Mouse (Mus musculus): ENCODE results near the gene Grhl1. TPM values are rescaled to one million over a fixed set of nuclear protein-coding genes. Genes with fewer than 3 reads are reported as not detected.

Grhl1 gene
- polyA plus RNA-seq, 1 experiment from 2014 or later: 0.15 TPM

GRCm38 (mm10) chr12:24597376-24597775 lies 25.3 kb downstream of the Grhl1 start:
- Histone ChIP-seq H3K27ac (replicated peaks) (no peak overlapping the region), H3K36me3 (no peaks in the 10 kb centered on the region), H3K9ac (no peak overlapping the region), H3K4me3 (no peak overlapping the region), H3K4me2 (no peak overlapping the region), H3K4me1 (replicated peaks) (peaks cover 10% of the 10 kb centered on the region), H3K27me3 (0 out of 2 replicates have a peak, but pooled peaks cover 3% of the 10 kb centered on the region), H3K9me3 (no peaks in the 10 kb centered on the region)
- no peak for ATAC-seq (ENCODE audit: low read depth)
- 80% methylated on average over 6 of the region's 6 CpGs for WGBS

- no peak overlapping the region for H3K4me2 ChIP-seq
- no peak overlapping the region for H3K9ac ChIP-seq
- no peaks in the 10 kb centered on the region for H3K36me3 ChIP-seq
- WGBS: 71% methylated on average over 8 of the region's 8 CpGs
- 0 out of 2 replicates have a peak, but pooled peaks cover 3% of the 10 kb centered on the region for H3K27me3 ChIP-seq
- no peak for ATAC-seq (ENCODE audit: low read depth)
- H3K9me3 ChIP-seq: no peaks in the 10 kb centered on the region
- H3K27ac ChIP-seq (replicated peaks): no peak overlapping the region
- H3K4me3 ChIP-seq: no peak overlapping the region
- no peaks in the 10 kb centered on the region for H3K4me1 ChIP-seq (replicated peaks)
These were observed 27.3 kb downstream of the Grhl1 start for GRCm38 (mm10) chr12:24599366-24599895.

GRCm38 (mm10) chr12:24600074-24600473 lies 28.0 kb downstream of the Grhl1 start:
- Histone ChIP-seq H3K4me3 (no peak overlapping the region), H3K27me3 (0 out of 2 replicates have a peak, but pooled peaks cover 3% of the 10 kb centered on the region), H3K36me3 (no peaks in the 10 kb centered on the region), H3K4me2 (no peak overlapping the region), H3K9ac (no peak overlapping the region), H3K9me3 (no peaks in the 10 kb centered on the region), H3K27ac (replicated peaks) (no peak overlapping the region), H3K4me1 (replicated peaks) (no peaks in the 10 kb centered on the region)
- WGBS: 87% methylated on average over 7 of the region's 7 CpGs
- ATAC-seq (ENCODE audit: low read depth): no peak

- ATAC-seq (ENCODE audit: low read depth): peak; percentile 87
- Histone ChIP-seq H3K4me1 (replicated peaks) (no peaks in the 10 kb centered on the region), H3K27ac (replicated peaks) (no peak overlapping the region), H3K4me3 (no peak overlapping the region), H3K4me2 (no peak overlapping the region), H3K9me3 (no peaks in the 10 kb centered on the region), H3K36me3 (no peaks in the 10 kb centered on the region), H3K9ac (no peak overlapping the region), H3K27me3 (0 out of 2 replicates have a peak, but pooled peaks cover 3% of the 10 kb centered on the region)
- 3% methylated on average over 9 of the region's 9 CpGs for WGBS
These were observed 28.7 kb downstream of the Grhl1 start for GRCm38 (mm10) chr12:24600806-24601205.

GRCm38 (mm10) chr12:24603266-24603665 lies 31.2 kb downstream of the Grhl1 start:
- no peaks in the 10 kb centered on the region for H3K4me1 ChIP-seq (replicated peaks)
- H3K4me3 ChIP-seq: no peak overlapping the region
- H3K27ac ChIP-seq (replicated peaks): no peak overlapping the region
- H3K4me2 ChIP-seq: no peak overlapping the region
- no peaks in the 10 kb centered on the region for H3K36me3 ChIP-seq
- H3K9me3 ChIP-seq: no peaks in the 10 kb centered on the region
- no peak overlapping the region for H3K9ac ChIP-seq
- no peak for ATAC-seq (ENCODE audit: low read depth)
- 28% methylated on average over 2 of the region's 2 CpGs for WGBS
- 0 out of 2 replicates have a peak, but pooled peaks cover 3% of the 10 kb centered on the region for H3K27me3 ChIP-seq

- H3K27me3 ChIP-seq: 0 out of 2 replicates have a peak, but pooled peaks cover 1% of the 10 kb centered on the region
- H3K27ac ChIP-seq (replicated peaks): no peak overlapping the region
- WGBS: 66% methylated on average over 10 of the region's 10 CpGs
- H3K36me3 ChIP-seq: no peaks in the 10 kb centered on the region
- H3K4me2 ChIP-seq: no peak overlapping the region
- H3K4me3 ChIP-seq: no peak overlapping the region
- no peaks in the 10 kb centered on the region for H3K9me3 ChIP-seq
- H3K4me1 ChIP-seq (replicated peaks): no peaks in the 10 kb centered on the region
- no peak for ATAC-seq (ENCODE audit: low read depth)
- H3K9ac ChIP-seq: no peak overlapping the region
These were observed 34.1 kb downstream of the Grhl1 start for GRCm38 (mm10) chr12:24606166-24606565.

- WGBS: 81% methylated on average over 6 of the region's 6 CpGs
- no peak for ATAC-seq (ENCODE audit: low read depth)
- H3K36me3 ChIP-seq: no peaks in the 10 kb centered on the region
- H3K4me3 ChIP-seq: no peak overlapping the region
- no peak overlapping the region for H3K27ac ChIP-seq (replicated peaks)
- no peak overlapping the region for H3K4me2 ChIP-seq
- no peak overlapping the region for H3K9ac ChIP-seq
- H3K4me1 ChIP-seq (replicated peaks): no peaks in the 10 kb centered on the region
- no peaks in the 10 kb centered on the region for H3K9me3 ChIP-seq
- H3K27me3 ChIP-seq: no peaks in the 10 kb centered on the region
These were observed 40.5 kb downstream of the Grhl1 start for GRCm38 (mm10) chr12:24612591-24612990.

GRCm38 (mm10) chr12:24614452-24615075 lies 42.5 kb downstream of the Grhl1 start:
- Histone ChIP-seq H3K9me3 (no peaks in the 10 kb centered on the region), H3K27me3 (no peaks in the 10 kb centered on the region), H3K4me2 (no peak overlapping the region), H3K9ac (no peak overlapping the region), H3K4me1 (replicated peaks) (no peaks in the 10 kb centered on the region), H3K27ac (replicated peaks) (no peak overlapping the region), H3K4me3 (no peak overlapping the region), H3K36me3 (no peaks in the 10 kb centered on the region)
- WGBS: 82% methylated on average over 17 of the region's 17 CpGs
- no peak for ATAC-seq (ENCODE audit: low read depth)

- no peak overlapping the region for H3K9ac ChIP-seq
- H3K4me2 ChIP-seq: no peak overlapping the region
- H3K27ac ChIP-seq (replicated peaks): no peak overlapping the region
- WGBS: 91% methylated on average over 3 of the region's 3 CpGs
- H3K27me3 ChIP-seq: no peaks in the 10 kb centered on the region
- no peak for ATAC-seq (ENCODE audit: low read depth)
- no peaks in the 10 kb centered on the region for H3K9me3 ChIP-seq
- no peak overlapping the region for H3K4me3 ChIP-seq
- no peaks in the 10 kb centered on the region for H3K36me3 ChIP-seq
- no peaks in the 10 kb centered on the region for H3K4me1 ChIP-seq (replicated peaks)
These were observed 43.1 kb downstream of the Grhl1 start for GRCm38 (mm10) chr12:24615140-24615539.

- Histone ChIP-seq H3K9ac (no peak overlapping the region), H3K9me3 (no peaks in the 10 kb centered on the region), H3K27ac (replicated peaks) (no peak overlapping the region), H3K4me1 (replicated peaks) (peaks cover 5% of the 10 kb centered on the region), H3K27me3 (no peaks in the 10 kb centered on the region), H3K36me3 (no peaks in the 10 kb centered on the region), H3K4me2 (no peak overlapping the region), H3K4me3 (no peak overlapping the region)
- WGBS: 86% methylated on average over 4 of the region's 4 CpGs
- no peak for ATAC-seq (ENCODE audit: low read depth)
These were observed 47.4 kb downstream of the Grhl1 start for GRCm38 (mm10) chr12:24619436-24619835.

GRCm38 (mm10) chr12:24623486-24624251 lies 51.6 kb downstream of the Grhl1 start:
- Histone ChIP-seq H3K4me2 (no peak overlapping the region), H3K27ac (replicated peaks) (no peak overlapping the region), H3K36me3 (no peaks in the 10 kb centered on the region), H3K4me3 (no peak overlapping the region), H3K4me1 (replicated peaks) (peaks cover 5% of the 10 kb centered on the region), H3K9me3 (no peaks in the 10 kb centered on the region), H3K27me3 (no peaks in the 10 kb centered on the region), H3K9ac (no peak overlapping the region)
- 0 out of 2 replicates have a peak, but pooled peaks have one; percentile 36 for ATAC-seq (ENCODE audit: low read depth)
- 59% methylated on average over 12 of the region's 12 CpGs for WGBS

- Histone ChIP-seq H3K9ac (no peak overlapping the region), H3K27ac (replicated peaks) (no peak overlapping the region), H3K4me3 (no peak overlapping the region), H3K27me3 (no peaks in the 10 kb centered on the region), H3K36me3 (no peaks in the 10 kb centered on the region), H3K4me2 (no peak overlapping the region), H3K4me1 (replicated peaks) (peaks cover 5% of the 10 kb centered on the region), H3K9me3 (no peaks in the 10 kb centered on the region)
- ATAC-seq (ENCODE audit: low read depth): no peak
- WGBS: 96% methylated on average over 5 of the region's 5 CpGs
These were observed 54.3 kb downstream of the Grhl1 start for GRCm38 (mm10) chr12:24626401-24626800.

Data from neural tube, embryonic 13.5 days (tissue).